Mouse (Mus musculus) kidney, postnatal 4 days (tissue): ENCODE measurements around the gene N4bp1.

Experiments
- DNase-seq, 2 experiments: peaks; one replicate each; pipeline ENCODE4 v3.0.0; 2021; ENCODE audit warnings: mixed read lengths in 2 of 2

N4bp1 gene

DNA sequence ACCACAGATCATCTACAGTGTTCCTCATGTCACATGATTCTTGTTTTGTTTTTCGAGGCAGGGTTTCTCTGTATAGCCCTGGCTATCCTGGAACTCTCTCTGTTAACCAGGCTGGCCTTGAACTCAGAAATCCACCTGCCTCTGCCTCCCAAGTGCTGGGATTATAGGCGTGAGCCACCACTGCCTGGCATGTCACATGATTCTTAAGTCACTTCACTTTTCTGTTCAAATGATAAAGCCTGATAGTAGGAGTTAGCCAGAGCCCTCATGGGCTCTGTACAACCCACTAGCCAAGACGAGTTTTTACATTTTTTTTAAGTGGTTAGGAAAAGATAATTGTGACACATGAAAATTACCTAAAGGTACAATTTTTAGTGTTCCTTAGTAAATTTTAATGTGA is 126.4 kb downstream of the N4bp1 start:
- no peak for DNase-seq
